Mouse (Mus musculus): ENCODE data around the gene Ak1.

GRCm38 (mm10) chr2:32667775-32668174, 46.2 kb downstream of the Ak1 start:
- TF ChIP-seq GATA1 (IDR thresholded peaks at IDR 0.05; ENCODE audit: low read length) (no peak), TAL1 (IDR thresholded peaks at IDR 0.05; ENCODE audit: low read length) (no peak)
